Comparison of ENCODE assay signal across 17 mouse cellular contexts in the genomic region with DNA sequence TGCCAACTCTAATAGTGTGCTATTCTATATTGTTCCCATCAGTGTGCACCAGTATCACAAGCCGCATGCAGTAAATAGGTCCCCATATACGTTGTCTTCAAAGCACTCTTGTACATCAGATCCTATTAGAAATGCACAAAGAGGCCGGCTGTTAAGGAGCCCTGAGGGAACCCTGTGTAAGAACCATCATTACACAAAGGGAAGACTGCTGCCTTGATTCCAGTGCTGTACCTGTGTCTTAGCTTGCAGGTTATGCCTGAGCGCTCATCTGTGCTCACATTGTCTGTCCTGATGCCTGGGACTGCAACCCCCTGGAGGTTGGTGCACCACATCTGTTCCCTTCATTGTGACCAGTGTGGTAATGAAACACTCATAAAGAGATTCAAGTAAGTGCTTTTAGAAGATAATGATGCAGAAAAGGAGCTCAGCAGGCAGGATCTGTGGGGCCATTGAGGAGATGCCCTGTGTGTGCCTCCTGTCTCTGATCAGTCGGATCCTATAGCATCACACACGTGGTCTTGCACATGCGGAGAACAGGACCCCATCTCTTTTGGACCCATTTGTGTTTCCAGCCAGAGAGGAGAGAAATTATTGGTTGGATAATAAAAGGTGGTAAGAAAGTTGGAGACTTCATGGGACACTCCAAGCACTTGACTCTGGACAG.
DNase-seq lines count a peak whose midpoint lies in the region; ATAC-seq and TF ChIP-seq lines count a peak whose summit lies in the region.
"Had no signal": no experiment of that assay in that cellular context is flagged by ENCODE, and none has a peak within 500 bp of the region (broad histone marks: within the 10 kb centered on the region; RNA-seq: fewer than 3 reads in every experiment).

No protein-coding gene starts in this region.

- H3K4me1 ChIP-seq in embryonic facial prominence, embryonic 11.5 days (ENCODE audit: control insufficient read depth, insufficient read depth, low read length) = no peaks in the 10 kb centered on the region
- no peaks in the 10 kb centered on the region for H3K4me1 ChIP-seq in embryonic facial prominence, embryonic 10.5 days
- peaks cover 6% of the 10 kb centered on the region; the same call in 1 of the 2 replicates for H3K4me1 ChIP-seq in hindbrain, embryonic 13.5 days (replicated peaks)
- H3K4me1 ChIP-seq in midbrain, postnatal 0 days (ENCODE audit: insufficient read depth, low read length) = no peaks in the 10 kb centered on the region
- H3K4me1 ChIP-seq in stomach, postnatal 0 days (replicated peaks; ENCODE audit: control insufficient read depth, insufficient read depth) = no peaks in the 10 kb centered on the region
- H3K4me1 ChIP-seq: limb, embryonic 13.5 days had no signal

- TF ChIP-seq EP300 in stomach, postnatal 0 days (optimal IDR thresholded peaks at IDR 0.05) = no peak

- H3K27ac ChIP-seq in embryonic facial prominence, embryonic 11.5 days (replicated peaks; ENCODE audit: low read depth, low read length) = no peak overlapping the region
- no peak overlapping the region for H3K27ac ChIP-seq in embryonic facial prominence, embryonic 10.5 days (replicated peaks)
- 0 out of 2 replicates have a peak overlapping the region, but pooled peaks have one; percentile 52 for H3K27ac ChIP-seq in hindbrain, embryonic 13.5 days
- H3K27ac ChIP-seq in midbrain, postnatal 0 days (ENCODE audit: low read depth, low read length) = no peak overlapping the region
- H3K27ac ChIP-seq in gastrocnemius, adult 2 months = no peak overlapping the region
- no peak overlapping the region for H3K27ac ChIP-seq in stomach, postnatal 0 days (replicated peaks)
- H3K27ac ChIP-seq: limb, embryonic 13.5 days; liver, embryonic 14.5 days had no signal

- TF ChIP-seq POLR2A in brain, embryonic 14.5 days (IDR thresholded peaks at IDR 0.05; ENCODE audit: borderline replicate concordance, extremely low read depth, insufficient read depth, insufficient read length, poor library complexity, severe bottlenecking) = no peak

- H3K9ac ChIP-seq in embryonic facial prominence, embryonic 11.5 days (replicated peaks; ENCODE audit: low read length) = no peak overlapping the region
- no peak overlapping the region for H3K9ac ChIP-seq in hindbrain, embryonic 13.5 days
- no peak overlapping the region for H3K9ac ChIP-seq in midbrain, postnatal 0 days (replicated peaks; ENCODE audit: low read length, poor library complexity, severe bottlenecking)
- H3K9ac ChIP-seq in stomach, postnatal 0 days (ENCODE audit: low read length) = no peak overlapping the region
- H3K9ac ChIP-seq: limb, embryonic 13.5 days; liver, embryonic 14.5 days had no signal

- H3K9me3 ChIP-seq in embryonic facial prominence, embryonic 11.5 days (replicated peaks; ENCODE audit: control insufficient read depth, low read length) = no peaks in the 10 kb centered on the region
- no peaks in the 10 kb centered on the region for H3K9me3 ChIP-seq in embryonic facial prominence, embryonic 10.5 days
- no peaks in the 10 kb centered on the region for H3K9me3 ChIP-seq in hindbrain, embryonic 13.5 days
- H3K9me3 ChIP-seq in midbrain, postnatal 0 days (ENCODE audit: low read length) = no peaks in the 10 kb centered on the region
- H3K9me3 ChIP-seq in stomach, postnatal 0 days (ENCODE audit: control insufficient read depth, low read length) = no peaks in the 10 kb centered on the region
- H3K9me3 ChIP-seq: limb, embryonic 13.5 days had no signal

- no peaks in the 10 kb centered on the region for H3K36me3 ChIP-seq in embryonic facial prominence, embryonic 11.5 days (replicated peaks; ENCODE audit: control insufficient read depth, insufficient read depth, low read depth, low read length)
- H3K36me3 ChIP-seq in embryonic facial prominence, embryonic 10.5 days (replicated peaks) = no peaks in the 10 kb centered on the region
- no peaks in the 10 kb centered on the region for H3K36me3 ChIP-seq in hindbrain, embryonic 13.5 days
- H3K36me3 ChIP-seq in midbrain, postnatal 0 days (ENCODE audit: insufficient read depth, low read length) = no peaks in the 10 kb centered on the region
- no peaks in the 10 kb centered on the region for H3K36me3 ChIP-seq in stomach, postnatal 0 days (ENCODE audit: control insufficient read depth, insufficient read depth, low read length)
- H3K36me3 ChIP-seq: limb, embryonic 13.5 days had no signal

- H3K27me3 ChIP-seq in embryonic facial prominence, embryonic 11.5 days (ENCODE audit: control insufficient read depth, insufficient read depth, low read length) = no peaks in the 10 kb centered on the region
- H3K27me3 ChIP-seq in embryonic facial prominence, embryonic 10.5 days (replicated peaks; ENCODE audit: low read depth, poor library complexity, severe bottlenecking) = no peaks in the 10 kb centered on the region
- no peaks in the 10 kb centered on the region for H3K27me3 ChIP-seq in hindbrain, embryonic 13.5 days
- H3K27me3 ChIP-seq in midbrain, postnatal 0 days (ENCODE audit: insufficient read depth, low read length) = no peaks in the 10 kb centered on the region
- H3K27me3 ChIP-seq in stomach, postnatal 0 days (ENCODE audit: control insufficient read depth, insufficient read depth, low read length) = no peaks in the 10 kb centered on the region
- H3K27me3 ChIP-seq: CH12.LX; limb, embryonic 13.5 days had no signal

- no peak overlapping the region for H3K4me2 ChIP-seq in embryonic facial prominence, embryonic 11.5 days (ENCODE audit: low read depth, low read length)
- no peak overlapping the region for H3K4me2 ChIP-seq in hindbrain, embryonic 13.5 days
- H3K4me2 ChIP-seq in midbrain, postnatal 0 days (ENCODE audit: low read depth, low read length, poor library complexity, severe bottlenecking) = no peak overlapping the region
- H3K4me2 ChIP-seq in stomach, postnatal 0 days (replicated peaks; ENCODE audit: low read depth) = no peak overlapping the region
- H3K4me2 ChIP-seq: limb, embryonic 13.5 days had no signal

- no peak for DNase-seq in embryonic facial prominence, embryonic 11.5 days (ENCODE audit: low spot score)
- no peak for DNase-seq in embryonic facial prominence, embryonic 10.5 days (ENCODE audit: low spot score)
- peak; percentile 31 for DNase-seq in brain, embryonic 14.5 days (ENCODE audit: low read depth)
- peak; percentile 4 for DNase-seq in midbrain, postnatal 0 days (ENCODE audit: low spot score)
- no peak for DNase-seq in gastrocnemius, adult 2 months
- DNase-seq in urinary bladder, postnatal 36 days (ENCODE audit: low spot score in 2 of 2) = no peak
- DNase-seq in stomach, postnatal 0 days (ENCODE audit: low spot score) = no peak
- DNase-seq: cerebellum, postnatal 10 days; kidney, adult 9 months; kidney, postnatal 36 days had no signal

- TF ChIP-seq CTCF in brain, embryonic 14.5 days (IDR thresholded peaks at IDR 0.05; ENCODE audit: borderline replicate concordance, extremely low read depth, insufficient read depth, insufficient read length) = no peak
- no peak for TF ChIP-seq CTCF in midbrain, postnatal 0 days (IDR thresholded peaks at IDR 0.05)
- TF ChIP-seq CTCF in gastrocnemius, adult 2 months (IDR thresholded peaks at IDR 0.05) = no peak
- TF ChIP-seq CTCF in stomach, postnatal 0 days (IDR thresholded peaks at IDR 0.05; ENCODE audit: low read depth) = no peak

- intact Hi-C loops in gastrocnemius, adult 2 months (cut with DNase I) = no loop called here

- 54% methylated on average over 7 of the region's 7 CpGs for WGBS in embryonic facial prominence, embryonic 11.5 days
- 57% methylated on average over 7 of the region's 7 CpGs for WGBS in embryonic facial prominence, embryonic 10.5 days
- WGBS in hindbrain, embryonic 13.5 days = 36% methylated on average over 7 of the region's 7 CpGs
- 26% methylated on average over 7 of the region's 7 CpGs for WGBS in midbrain, postnatal 0 days
- WGBS in stomach, postnatal 0 days = 87% methylated on average over 7 of the region's 7 CpGs

- H3K4me3 ChIP-seq in embryonic facial prominence, embryonic 11.5 days (ENCODE audit: low read depth, low read length) = no peak overlapping the region
- no peak overlapping the region for H3K4me3 ChIP-seq in embryonic facial prominence, embryonic 10.5 days
- H3K4me3 ChIP-seq in hindbrain, embryonic 13.5 days = no peak overlapping the region
- no peak overlapping the region for H3K4me3 ChIP-seq in midbrain, postnatal 0 days (ENCODE audit: low read depth, low read length)
- H3K4me3 ChIP-seq in gastrocnemius, adult 2 months = no peak overlapping the region
- H3K4me3 ChIP-seq in stomach, postnatal 0 days (ENCODE audit: low read depth, low read length) = no peak overlapping the region
- H3K4me3 ChIP-seq: limb, embryonic 13.5 days; myocyte had no signal

- peak; percentile 48; the same call in 1 of the 2 replicates for ATAC-seq in embryonic facial prominence, embryonic 11.5 days (replicated peaks; ENCODE audit: insufficient number of reproducible peaks, low FRiP score, low TSS enrichment, low read depth)
- peak; percentile 85 for ATAC-seq in hindbrain, embryonic 13.5 days (ENCODE audit: low FRiP score)
- ATAC-seq in midbrain, postnatal 0 days (ENCODE audit: low FRiP score) = 0 out of 2 replicates have a peak, but pooled peaks have one; percentile 44
- no peak for ATAC-seq in stomach, postnatal 0 days (ENCODE audit: low FRiP score, low TSS enrichment)
- ATAC-seq: forebrain, embryonic 16.5 days; lung, postnatal 0 days had no signal

Comparison
In these comparisons a context has a peak if more than half of its experiments do, and no peak if none do; other contexts are left out.
1. DNase-seq: peak in brain, embryonic 14.5 days (single experiment) and midbrain, postnatal 0 days (single experiment); none in embryonic facial prominence, embryonic 11.5 days (single experiment), embryonic facial prominence, embryonic 10.5 days (single experiment), gastrocnemius, adult 2 months (single experiment), urinary bladder, postnatal 36 days (0 of 2) and stomach, postnatal 0 days (single experiment).